Mouse (Mus musculus) gastrocnemius, postnatal 36 days (tissue): ENCODE results near the gene Zfp986. TPM values are rescaled to one million over a fixed set of nuclear protein-coding genes. Genes with fewer than 3 reads are reported as not detected.
"Not testable (repeated sequence)": the region's sequence is repeated elsewhere in the genome, so short reads cannot be mapped to it uniquely, and the experiment has no call there.

Source experiments
- DNase-seq, 2 experiments: peaks; one replicate each; pipeline ENCODE4 v3.0.0; 2022
- intact Hi-C: fragments of 180-260 bp; cut with DNase I; formaldehyde crosslinking; loops from one replicate; pipeline ENCODE4 v1.15.1; 2025
- long read RNA-seq, 2 experiments: library from polyadenylated mRNA; stranded (forward); transcript quantifications; one replicate each; pipeline ENCODE4 v2.0.0; 2021
- total RNA-seq, 2 experiments: library from RNA; stranded (reverse); gene quantifications; 2 replicates each; pipeline ENCODE4 v1.2.3; 2021

The Zfp986 gene
- total RNA-seq: not detected
- long read RNA-seq, experiment 1: 0 reads
- long read RNA-seq, experiment 2: 0 reads

GRCm38 (mm10) chr4:145868494-145868893 lies at the start of gene Zfp986:
Gene Zfp986 (plus strand): TSS chr4:145868794.
- intact Hi-C loops, DNase-seq: not testable (repeated sequence)

DNA sequence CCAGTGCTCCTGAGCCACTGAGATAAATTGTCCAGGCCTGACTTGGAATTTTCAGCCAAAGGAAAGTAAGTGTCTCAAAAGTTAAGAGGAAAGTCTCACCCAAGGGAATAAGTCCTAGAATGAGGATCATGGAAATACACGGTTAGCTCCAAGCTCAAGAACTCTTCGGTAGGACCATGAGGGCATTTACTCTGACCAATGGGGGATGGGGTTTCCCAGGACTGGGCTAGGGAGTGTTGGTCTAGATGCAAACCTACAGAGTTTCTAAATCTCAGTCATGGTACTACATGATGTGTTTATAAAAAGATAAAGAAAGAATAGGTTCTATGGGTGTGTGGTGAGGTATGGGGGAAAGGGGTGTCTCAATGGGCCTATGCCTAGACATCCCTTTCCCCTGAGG lies 48.6 kb upstream of the Zfp986 start:
- DNase-seq, intact Hi-C loops: not testable (repeated sequence)

DNA sequence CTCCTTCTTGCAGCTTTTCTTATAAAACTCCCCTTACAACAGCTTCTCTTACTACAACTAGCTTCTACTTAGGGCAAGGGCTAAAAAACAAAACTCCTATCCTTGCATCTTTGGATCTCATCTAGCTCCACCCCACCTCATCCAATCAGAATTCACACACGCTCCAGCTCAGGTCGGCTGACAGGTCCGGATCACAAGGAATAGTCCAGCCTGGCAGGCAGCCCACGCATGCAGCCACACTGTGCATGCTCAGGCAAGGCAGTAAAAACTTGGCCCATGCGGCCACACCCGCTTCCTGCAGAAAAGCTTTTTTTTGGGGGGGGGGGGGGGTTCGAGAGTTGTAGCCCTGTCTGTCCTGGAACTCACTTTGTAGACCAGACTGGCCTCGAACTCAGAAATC lies 43.0 kb upstream of the Zfp986 start:
- intact Hi-C loops, DNase-seq: not testable (repeated sequence)

DNA sequence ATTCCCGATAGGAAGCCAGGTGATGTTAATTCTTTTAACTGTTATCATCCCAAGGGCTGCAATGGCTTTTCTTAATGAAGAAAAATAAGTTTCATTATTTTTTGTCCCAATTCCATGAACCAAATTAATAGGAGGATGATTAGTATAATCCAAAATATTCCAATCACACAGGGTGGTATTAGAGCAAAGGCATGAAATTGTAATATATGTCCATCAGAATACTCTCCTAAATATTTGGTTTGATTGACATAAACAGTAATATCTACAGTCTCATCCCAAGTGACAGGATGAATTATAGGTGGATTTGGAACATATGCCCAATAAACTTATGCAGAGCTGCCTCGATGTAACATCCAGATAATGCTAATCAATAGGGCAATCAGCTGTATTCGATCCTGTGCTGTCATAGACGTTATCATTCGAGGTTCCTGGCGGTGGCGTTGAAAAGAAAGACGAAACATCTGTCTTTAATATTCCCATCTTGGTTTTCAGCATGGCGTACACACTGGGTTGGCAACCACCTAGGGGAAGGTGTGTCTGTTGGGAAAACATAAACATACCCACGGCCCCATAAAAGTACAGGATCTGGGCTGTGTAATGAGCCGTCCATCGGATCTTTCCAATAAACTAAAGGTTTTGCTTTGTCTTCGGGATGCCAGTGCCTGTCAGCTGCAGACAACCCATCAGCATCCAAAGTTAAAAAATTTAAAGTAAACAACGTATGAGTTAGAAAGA lies 37.1 kb upstream of the Zfp986 start:
- DNase-seq, intact Hi-C loops: not testable (repeated sequence)

GRCm38 (mm10) chr4:145836300-145836862 lies 32.2 kb upstream of the Zfp986 start:
- intact Hi-C loops: not testable (repeated sequence)

DNA sequence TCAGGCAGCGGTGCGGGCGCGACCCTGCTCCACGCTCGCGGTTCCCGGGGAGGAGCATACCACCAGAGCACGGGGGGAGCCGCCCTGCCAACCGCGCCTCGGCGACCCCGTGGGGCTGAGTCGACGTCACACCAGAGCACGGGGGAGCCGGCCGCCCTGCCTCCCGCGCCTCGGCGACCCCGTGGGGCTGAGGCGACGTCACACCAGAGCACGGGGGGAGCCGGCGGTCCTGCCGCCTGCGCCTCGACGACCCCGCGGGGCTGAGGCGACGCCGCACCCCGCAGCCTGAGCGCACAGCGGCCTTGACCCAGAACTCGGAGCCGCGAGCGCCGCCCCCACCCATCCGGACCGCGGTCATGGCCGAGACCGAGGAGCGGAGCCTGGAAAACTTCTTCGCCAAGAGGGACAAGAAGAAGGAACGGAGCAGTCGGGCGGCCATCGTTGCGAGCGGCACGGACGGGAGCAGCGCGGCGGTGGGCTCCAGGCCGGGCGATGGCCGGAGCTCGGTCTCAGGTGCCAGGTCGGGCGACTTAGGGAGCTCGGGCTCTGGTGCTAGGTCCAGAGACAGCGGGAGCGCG lies 31.6 kb upstream of the Zfp986 start:
- peak; percentile 4 to 17 for DNase-seq

More at GRCm38 (mm10) chr4:145836300-145836862, 32.2 kb upstream of the Zfp986 start:
- DNase-seq: not testable (repeated sequence)

DNA sequence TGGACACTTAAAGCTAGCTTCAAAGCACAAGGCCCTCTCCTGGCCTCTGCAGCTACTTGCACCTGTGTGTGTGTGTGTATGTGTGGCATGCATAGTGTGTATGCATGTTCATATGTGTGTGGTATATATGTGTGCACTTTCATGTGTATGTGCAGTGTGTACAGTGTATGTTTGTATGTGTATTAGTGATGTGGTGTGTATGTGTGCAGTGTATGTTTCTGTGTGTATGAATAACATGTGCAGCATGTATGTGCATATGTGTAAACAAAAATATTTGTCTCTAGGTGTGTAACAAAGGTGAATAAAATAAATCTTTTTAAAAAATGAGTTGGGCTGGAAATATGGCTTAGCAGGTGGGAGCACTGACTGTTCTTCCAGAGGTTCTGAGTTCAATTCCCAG lies 21.8 kb upstream of the Zfp986 start:
- DNase-seq, intact Hi-C loops: not testable (repeated sequence)

More for the DNA sequence above, 31.6 kb upstream of the Zfp986 start:
- intact Hi-C loops: not testable (repeated sequence)

GRCm38 (mm10) chr4:145848183-145848890 lies 20.3 kb upstream of the Zfp986 start:
- DNase-seq, intact Hi-C loops: not testable (repeated sequence)

GRCm38 (mm10) chr4:145848891-145849214 lies 19.7 kb upstream of the Zfp986 start:
- DNase-seq, intact Hi-C loops: not testable (repeated sequence)

DNA sequence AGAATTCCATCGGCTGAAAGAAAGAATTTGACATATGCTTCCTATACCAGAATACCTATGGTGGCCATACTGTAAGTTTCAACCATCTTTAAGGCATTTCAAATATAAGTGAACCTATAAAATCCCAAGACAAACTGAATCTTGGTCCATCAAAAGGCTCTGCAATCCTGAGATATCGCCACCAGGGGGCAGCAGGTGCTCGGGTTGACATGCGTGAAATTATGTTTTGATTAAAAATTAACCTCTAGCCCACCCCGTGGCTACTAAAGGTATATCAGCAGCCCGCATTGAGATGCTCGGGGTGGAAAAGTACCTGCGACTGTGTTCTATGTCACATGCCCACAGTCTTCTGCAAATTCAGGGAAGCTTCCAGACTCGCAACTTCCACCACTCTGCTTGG lies 17.2 kb upstream of the Zfp986 start:
- DNase-seq, intact Hi-C loops: not testable (repeated sequence)

DNA sequence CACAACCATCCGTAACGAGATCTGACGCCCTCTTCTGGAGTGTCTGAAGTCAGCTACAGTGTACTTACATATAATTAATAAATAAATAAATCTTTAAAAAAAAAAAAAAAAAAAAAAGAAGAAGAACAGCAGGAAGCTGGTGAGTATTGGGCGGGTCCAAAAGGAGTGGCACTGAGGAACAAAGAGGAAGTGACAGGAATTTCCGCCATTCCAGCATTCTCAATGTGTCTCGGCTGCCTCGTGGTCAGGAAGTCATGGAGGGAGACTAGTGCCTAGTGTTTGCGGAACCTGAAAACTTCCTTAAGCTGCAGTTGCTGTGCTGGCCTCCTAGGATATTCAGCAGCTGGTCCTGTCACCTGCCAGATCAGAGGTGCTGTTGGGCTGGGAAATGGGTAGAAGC lies 4.7 kb upstream of the Zfp986 start:
- DNase-seq, intact Hi-C loops: not testable (repeated sequence)

Other genes starting within 250 kb of the Zfp986 start
- gene Zfp980, start 198.1 kb upstream of the Zfp986 start, total RNA-seq: under 1 TPM in 1 of 2 experiments, not detected in 1; 0.07 TPM
- gene Zfp987, start 228.5 kb downstream of the Zfp986 start, total RNA-seq: not detected